Mouse (Mus musculus) lung, embryonic 16.5 days (tissue): ENCODE measurements at regions not wholly inside any gene's neighbourhood (a gene's known extent, or its start where the extent isn't known, plus 50 kb on each side); places are given as distances from the start of the nearest gene placed in this dataset.

ENCODE experiments used
- ATAC-seq: fragments of 200-750 bp; cut with Nextera tagmentation; 2 replicates; pipeline ENCODE4 v1.8.0; 2017; ENCODE audit warnings: low read depth, mild to moderate bottlenecking, moderate library complexity
- H3K27ac ChIP-seq: fragments of 300-500 bp; sonication (generic); 2 replicates; pipeline ENCODE4 v1.5.1; 2014; ENCODE audit warnings: mild to moderate bottlenecking, control low read depth, low read length
- H3K27me3 ChIP-seq: fragments of 300-500 bp; sonication (generic); 2 replicates; pipeline ENCODE4 v1.6.1; 2014; ENCODE audit warnings: low read depth, low read length, mixed read lengths; ENCODE audit not compliant: control insufficient read depth, insufficient read depth
- H3K36me3 ChIP-seq: fragments of 300-500 bp; sonication (generic); 2 replicates; pipeline ENCODE4 v1.6.1; 2014; ENCODE audit warnings: low read length; ENCODE audit not compliant: control insufficient read depth, insufficient read depth
- H3K4me1 ChIP-seq: fragments of 300-500 bp; sonication (generic); replicated peaks from 2 replicates; pipeline ENCODE4 v1.6.1; 2014; ENCODE audit warnings: low read length, mixed read lengths; ENCODE audit not compliant: control insufficient read depth, insufficient read depth
- H3K4me2 ChIP-seq: fragments of 300-500 bp; sonication (generic); 2 replicates; pipeline ENCODE4 v1.6.1; 2014; ENCODE audit warnings: low read depth, low read length, control low read depth
- H3K4me3 ChIP-seq: fragments of 300-500 bp; sonication (generic); 2 replicates; pipeline ENCODE4 v1.5.1; 2014; ENCODE audit warnings: mild to moderate bottlenecking, low read length, control low read depth
- H3K9ac ChIP-seq: fragments of 300-500 bp; sonication (generic); 2 replicates; pipeline ENCODE4 v1.6.1; 2014; ENCODE audit warnings: low read length, control low read depth
- H3K9me3 ChIP-seq: fragments of 300-500 bp; sonication (generic); 2 replicates; pipeline ENCODE4 v1.6.1; 2016; ENCODE audit warnings: low read length; ENCODE audit not compliant: control insufficient read depth
- WGBS: fragments of 180-500 bp; shearing (Covaris S2); extraction: QIAGEN DNeasy Blood & Tissue Kit; methylation state at CpG from one replicate; pipeline ENCODE4 v1.1.7; 2014; 5-methylcytosine and 5-hydroxymethylcytosine counted together

GRCm38 (mm10) chr6:94779854-94780253 is 79.9 kb upstream of the Lrig1 start:
- no peak overlapping the region for H3K27ac ChIP-seq
- no peak overlapping the region for H3K9ac ChIP-seq
- peaks cover 3% of the 10 kb centered on the region; the same call in 1 of the 2 replicates for H3K4me1 ChIP-seq
- H3K36me3 ChIP-seq = no peaks in the 10 kb centered on the region
- no peak overlapping the region for H3K4me3 ChIP-seq
- ATAC-seq = peak; percentile 68; the same call in 1 of the 2 replicates
- WGBS = 35% methylated on average over 7 of the region's 7 CpGs
- H3K9me3 ChIP-seq = no peaks in the 10 kb centered on the region
- no peaks in the 10 kb centered on the region for H3K27me3 ChIP-seq
- H3K4me2 ChIP-seq = no peak overlapping the region

DNA sequence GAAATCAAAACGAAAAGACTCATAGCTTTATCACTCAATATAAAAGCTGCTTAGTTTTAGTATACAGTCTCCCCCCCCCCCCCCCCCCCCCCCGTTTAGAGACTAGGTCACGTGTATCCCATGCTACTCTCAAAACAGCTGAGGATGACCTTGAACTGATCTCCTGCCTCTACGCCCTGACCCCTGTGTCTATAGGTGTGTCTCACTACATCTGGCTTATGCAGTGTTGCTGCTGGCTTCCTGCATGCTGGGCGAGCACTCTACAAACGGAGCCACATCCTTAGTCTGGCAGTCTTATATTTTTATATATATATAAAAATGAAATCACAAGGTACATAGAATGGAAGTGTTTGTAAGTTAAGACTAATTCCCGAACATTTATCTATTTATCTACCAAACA is 79.3 kb upstream of the Lrig1 start:
- Histone ChIP-seq H3K9me3 (no peaks in the 10 kb centered on the region), H3K4me1 (peaks cover 6% of the 10 kb centered on the region; the same call in 1 of the 2 replicates), H3K27ac (no peak overlapping the region), H3K36me3 (no peaks in the 10 kb centered on the region), H3K4me2 (no peak overlapping the region), H3K9ac (no peak overlapping the region), H3K4me3 (no peak overlapping the region), H3K27me3 (no peaks in the 10 kb centered on the region)
- 50% methylated on average over 7 of the region's 7 CpGs for WGBS
- no peak for ATAC-seq

DNA sequence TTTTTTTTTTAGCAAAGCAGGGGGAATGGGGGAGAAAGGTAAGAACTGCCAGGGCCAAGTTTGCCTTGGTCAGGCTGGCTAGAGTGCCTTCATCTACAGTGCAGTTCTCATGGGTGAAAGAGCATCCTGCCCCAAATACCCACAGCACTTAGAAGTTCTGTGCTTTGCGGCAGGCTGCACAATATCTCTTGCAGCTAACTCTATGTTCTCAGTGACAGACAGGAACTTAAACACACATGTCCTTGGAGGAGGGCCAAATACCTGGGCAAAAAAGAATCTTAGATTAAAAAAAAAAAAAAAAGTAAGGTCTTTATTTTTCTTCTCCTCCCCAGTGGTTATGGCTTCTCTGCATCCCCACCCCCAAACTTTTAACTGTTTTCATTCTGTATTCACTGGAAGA is 78.8 kb upstream of the Lrig1 start:
- Histone ChIP-seq H3K4me3 (no peak overlapping the region), H3K27me3 (no peaks in the 10 kb centered on the region), H3K27ac (no peak overlapping the region), H3K9me3 (no peaks in the 10 kb centered on the region), H3K9ac (no peak overlapping the region), H3K4me1 (peaks cover 10% of the 10 kb centered on the region; the same call in 1 of the 2 replicates), H3K4me2 (no peak overlapping the region), H3K36me3 (no peaks in the 10 kb centered on the region)
- no peak for ATAC-seq
- WGBS = 15% methylated on average over 1 of the region's 1 CpGs

DNA sequence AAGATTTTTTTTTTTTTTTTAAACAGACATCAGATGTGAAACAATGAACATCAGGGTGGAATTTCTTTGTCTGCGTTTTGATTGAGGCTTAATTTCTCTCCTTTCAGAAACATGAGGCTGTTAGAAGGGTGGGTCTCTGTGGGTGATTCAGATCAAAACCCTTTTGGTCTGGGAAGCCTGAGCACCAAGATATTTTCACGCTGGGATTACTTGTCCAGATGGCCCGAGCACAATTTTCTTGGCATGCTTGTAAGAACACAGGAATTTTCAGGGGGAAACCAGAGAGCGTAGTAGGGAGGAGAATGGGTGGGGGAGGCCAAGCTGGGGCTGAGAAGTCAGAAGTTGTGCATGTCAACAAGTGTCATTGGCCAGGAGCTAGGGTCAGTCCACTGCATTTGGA is 76.6 kb upstream of the Lrig1 start:
- Histone ChIP-seq H3K4me2 (no peak overlapping the region), H3K4me1 (peaks cover 16% of the 10 kb centered on the region), H3K9me3 (no peaks in the 10 kb centered on the region), H3K36me3 (no peaks in the 10 kb centered on the region), H3K9ac (no peak overlapping the region), H3K27ac (no peak overlapping the region), H3K4me3 (no peak overlapping the region), H3K27me3 (no peaks in the 10 kb centered on the region)
- 54% methylated on average over 4 of the region's 4 CpGs for WGBS
- no peak for ATAC-seq

DNA sequence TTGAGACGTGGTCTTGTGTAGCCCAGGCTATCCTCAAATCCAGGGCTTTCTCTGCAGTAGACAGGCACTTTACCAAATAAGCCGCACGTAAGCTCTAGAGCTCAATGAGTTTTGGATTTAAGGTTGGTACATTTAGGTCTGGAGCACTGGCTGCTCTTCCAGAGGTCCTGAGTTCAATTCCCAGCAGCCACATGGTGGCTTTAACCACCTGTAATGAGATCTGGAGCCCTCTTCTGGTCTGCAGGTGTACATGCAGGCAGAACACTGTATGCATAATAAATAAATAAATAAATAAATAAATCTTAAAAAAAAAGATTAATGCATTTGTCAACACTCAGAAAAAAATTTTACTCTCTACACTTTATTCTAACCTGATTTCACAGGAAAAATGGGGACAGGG is 74.9 kb upstream of the Lrig1 start:
- Histone ChIP-seq H3K9me3 (no peaks in the 10 kb centered on the region), H3K4me2 (no peak overlapping the region), H3K4me1 (peaks cover 16% of the 10 kb centered on the region), H3K27ac (no peak overlapping the region), H3K27me3 (no peaks in the 10 kb centered on the region), H3K36me3 (no peaks in the 10 kb centered on the region), H3K9ac (no peak overlapping the region), H3K4me3 (no peak overlapping the region)
- no peak for ATAC-seq
- WGBS = 96% methylated on average over 3 of the region's 3 CpGs

- H3K4me1 ChIP-seq = peaks cover 16% of the 10 kb centered on the region
- peak overlapping the region; percentile 52; the same call in 1 of the 2 replicates for H3K9ac ChIP-seq
- H3K36me3 ChIP-seq = no peaks in the 10 kb centered on the region
- H3K27ac ChIP-seq = peak overlapping the region; percentile 45
- peak overlapping the region; percentile 68 for H3K4me2 ChIP-seq
- ATAC-seq = peak; percentile 77
- no peaks in the 10 kb centered on the region for H3K9me3 ChIP-seq
- no peaks in the 10 kb centered on the region for H3K27me3 ChIP-seq
- peak overlapping the region; percentile 31 for H3K4me3 ChIP-seq
- 6% methylated on average over 27 of the region's 27 CpGs for WGBS
Observed at GRCm38 (mm10) chr6:94773604-94774486, 73.9 kb upstream of the Lrig1 start.

- 22% methylated on average over 12 of the region's 12 CpGs for WGBS
- ATAC-seq = peak; percentile 70
- Histone ChIP-seq H3K9me3 (no peaks in the 10 kb centered on the region), H3K4me1 (peaks cover 13% of the 10 kb centered on the region), H3K27ac (peak overlapping the region; percentile 45), H3K9ac (peak overlapping the region; percentile 52; the same call in 1 of the 2 replicates), H3K4me3 (peak overlapping the region; percentile 31), H3K4me2 (peak overlapping the region; percentile 68), H3K27me3 (no peaks in the 10 kb centered on the region), H3K36me3 (no peaks in the 10 kb centered on the region)
Observed at GRCm38 (mm10) chr6:94772868-94773603, 73.1 kb upstream of the Lrig1 start.

- H3K36me3 ChIP-seq = no peaks in the 10 kb centered on the region
- 62% methylated on average over 7 of the region's 7 CpGs for WGBS
- H3K4me1 ChIP-seq = peaks cover 13% of the 10 kb centered on the region
- no peak overlapping the region for H3K9ac ChIP-seq
- H3K9me3 ChIP-seq = no peaks in the 10 kb centered on the region
- H3K4me3 ChIP-seq = no peak overlapping the region
- ATAC-seq = no peak
- no peaks in the 10 kb centered on the region for H3K27me3 ChIP-seq
- no peak overlapping the region for H3K4me2 ChIP-seq
- H3K27ac ChIP-seq = no peak overlapping the region
Observed at GRCm38 (mm10) chr6:94772391-94772790, 72.4 kb upstream of the Lrig1 start.

- Histone ChIP-seq H3K4me3 (no peak overlapping the region), H3K27me3 (no peaks in the 10 kb centered on the region), H3K4me1 (peaks cover 5% of the 10 kb centered on the region), H3K4me2 (no peak overlapping the region), H3K27ac (no peak overlapping the region), H3K9ac (no peak overlapping the region), H3K36me3 (no peaks in the 10 kb centered on the region), H3K9me3 (no peaks in the 10 kb centered on the region)
- WGBS = 68% methylated on average over 5 of the region's 5 CpGs
- ATAC-seq = no peak
Observed at GRCm38 (mm10) chr6:94768230-94768629, 68.3 kb upstream of the Lrig1 start.
